Mouse (Mus musculus) kidney, postnatal 10 days (tissue): ENCODE measurements around the gene Rfc2.

Experiments
- DNase-seq: peaks from one replicate; pipeline ENCODE4 v3.0.0; 2021; ENCODE audit warnings: mixed read lengths

The Rfc2 gene

GRCm38 (mm10) chr5:134611810-134612521, 30.8 kb downstream of the Rfc2 start:
- no peak for DNase-seq

- no peak for DNase-seq
Measured at GRCm38 (mm10) chr5:134613727-134614126, 32.6 kb downstream of the Rfc2 start.

- no peak for DNase-seq
Measured at GRCm38 (mm10) chr5:134614296-134614695, 33.1 kb downstream of the Rfc2 start.

GRCm38 (mm10) chr5:134614802-134615201, 33.6 kb downstream of the Rfc2 start, which contains the start of gene Lat2:
TSS of gene Lat2 (minus strand) at chr5:134615025.
- DNase-seq, result no peak

- no peak for DNase-seq
Measured at GRCm38 (mm10) chr5:134615380-134615779, 34.2 kb downstream of the Rfc2 start.

GRCm38 (mm10) chr5:134615780-134616179, 34.6 kb downstream of the Rfc2 start:
- no peak for DNase-seq

- DNase-seq, result peak; percentile 82
Measured at GRCm38 (mm10) chr5:134617071-134617470, 35.9 kb downstream of the Rfc2 start.

- no peak for DNase-seq
Measured at GRCm38 (mm10) chr5:134620457-134620856, 39.3 kb downstream of the Rfc2 start.

- DNase-seq, result no peak
Measured at GRCm38 (mm10) chr5:134621099-134621640, 40.0 kb downstream of the Rfc2 start.

- DNase-seq, result no peak
Measured at GRCm38 (mm10) chr5:134622069-134622468, 40.9 kb downstream of the Rfc2 start.

- no peak for DNase-seq
Measured at GRCm38 (mm10) chr5:134629508-134629907, 48.3 kb downstream of the Rfc2 start.

GRCm38 (mm10) chr5:134630835-134631234, 49.7 kb downstream of the Rfc2 start:
- no peak for DNase-seq

- DNase-seq, result no peak
Measured at GRCm38 (mm10) chr5:134632841-134633240, 51.7 kb downstream of the Rfc2 start.

GRCm38 (mm10) chr5:134637820-134638367, 56.7 kb downstream of the Rfc2 start:
- DNase-seq, result no peak

- no peak for DNase-seq
Measured at GRCm38 (mm10) chr5:134638461-134639268, 57.5 kb downstream of the Rfc2 start.

- peak; percentile 99 for DNase-seq
Measured at GRCm38 (mm10) chr5:134639269-134639682, 58.1 kb downstream of the Rfc2 start, which contains the start of gene Eif4h. TSS of gene Eif4h (minus strand) at chr5:134639490.

GRCm38 (mm10) chr5:134640371-134640770, 59.2 kb downstream of the Rfc2 start:
- no peak for DNase-seq

- no peak for DNase-seq
Measured at GRCm38 (mm10) chr5:134644121-134644520, 63.0 kb downstream of the Rfc2 start.

GRCm38 (mm10) chr5:134644643-134645118, 63.5 kb downstream of the Rfc2 start:
- peak; percentile 37 for DNase-seq

- DNase-seq, result no peak
Measured at GRCm38 (mm10) chr5:134646461-134646860, 65.3 kb downstream of the Rfc2 start.

- no peak for DNase-seq
Measured at GRCm38 (mm10) chr5:134647394-134647793, 66.2 kb downstream of the Rfc2 start.

GRCm38 (mm10) chr5:134648976-134649375, 67.8 kb downstream of the Rfc2 start:
- peak; percentile 55 for DNase-seq

GRCm38 (mm10) chr5:134650926-134651325, 69.8 kb downstream of the Rfc2 start:
- peak; percentile 76 for DNase-seq
